Mouse (Mus musculus) spleen, adult 2 months (tissue): ENCODE measurements around the gene Klhdc3.

Source experiments
- CTCF ChIP-seq: fragments of 200-500 bp; IDR thresholded peaks from 2 replicates; pipeline ENCODE4 v1.5.1; 2011; ENCODE audit warnings: mild to moderate bottlenecking, inconsistent platforms; ENCODE audit not compliant: insufficient read depth, insufficient read length, insufficient replicate concordance; ENCODE audit errors: extremely low read depth
- POLR2A ChIP-seq: fragments of 200-500 bp; IDR thresholded peaks from 2 replicates; pipeline ENCODE4 v1.6.1; 2011; ENCODE audit warnings: low read depth, low read length, inconsistent platforms

- TF ChIP-seq CTCF (no peak), POLR2A (no peak)
Observed at GRCm38 (mm10) chr17:46639929-46640328, 40.8 kb downstream of the Klhdc3 start.
